ENCODE assay signal across 8 mouse cellular contexts in the genomic region with DNA sequence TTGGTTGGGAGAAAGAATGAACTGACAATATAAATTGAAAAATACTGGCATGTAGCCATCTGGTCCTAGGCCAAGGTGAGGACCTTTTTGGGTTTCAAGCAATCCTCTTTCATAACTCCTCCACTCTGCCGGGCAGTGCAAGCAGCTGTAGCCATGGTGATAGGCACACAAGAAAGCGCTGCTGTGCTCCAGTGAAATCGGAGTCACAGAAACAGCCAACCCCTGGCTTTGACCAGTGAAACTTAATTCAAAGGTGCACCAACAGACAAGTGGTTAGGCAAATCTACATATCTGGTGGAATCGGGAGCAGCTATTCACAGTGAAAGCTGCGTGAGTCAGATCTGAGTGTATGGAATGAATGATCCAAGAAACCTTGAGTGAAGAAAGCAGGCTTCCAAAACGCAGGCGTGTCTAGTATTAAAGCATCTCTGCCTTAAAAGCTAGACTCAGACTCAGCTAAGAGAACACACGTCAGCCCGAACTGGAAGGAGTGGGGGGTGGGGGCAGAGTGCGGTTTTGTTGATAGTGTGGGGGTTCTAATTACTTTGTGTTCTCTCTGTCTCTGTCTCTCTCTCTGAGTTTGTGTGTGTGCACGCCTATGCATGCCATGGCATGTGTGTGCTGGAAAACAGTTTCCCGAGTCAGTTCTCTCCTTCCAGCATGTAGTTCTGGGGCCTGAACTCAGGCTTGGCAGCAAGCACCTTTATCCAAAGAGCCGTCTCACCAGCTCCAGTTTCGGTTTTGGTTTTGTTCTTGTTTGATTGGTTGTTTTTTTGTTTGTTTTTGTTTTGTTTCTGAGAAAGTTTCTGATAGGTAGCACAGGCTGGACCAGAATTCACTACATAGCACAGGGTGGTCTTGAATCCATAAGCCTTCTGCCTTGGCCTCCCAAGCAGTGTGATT. TPM values are rescaled to one million over a fixed set of nuclear protein-coding genes. Genes with fewer than 3 reads are reported as not detected.
DNase-seq lines count a peak whose midpoint lies in the region; ATAC-seq lines count a peak whose summit lies in the region.

No protein-coding gene starts in this region.

- 0 out of 2 replicates have a peak, but pooled peaks have one; percentile 35 for ATAC-seq in hindbrain, embryonic 12.5 days (ENCODE audit: low FRiP score)
- ATAC-seq in forebrain, embryonic 15.5 days (replicated peaks) = peak; percentile 61; the same call in 1 of the 2 replicates
- ATAC-seq in liver, embryonic 12.5 days = 0 out of 2 replicates have a peak, but pooled peaks have one; percentile 34
- ATAC-seq in activated CD4-positive, CD25-positive, alpha-beta regulatory T cell, adult 4 months = no peak

- no peak overlapping the region for H3K4me2 ChIP-seq in hindbrain, embryonic 12.5 days (replicated peaks)
- H3K4me2 ChIP-seq in forebrain, embryonic 15.5 days (replicated peaks) = no peak overlapping the region
- peak overlapping the region; percentile 83 for H3K4me2 ChIP-seq in liver, embryonic 12.5 days

- no peaks in the 10 kb centered on the region for H3K9me3 ChIP-seq in hindbrain, embryonic 12.5 days (replicated peaks)
- H3K9me3 ChIP-seq in hindbrain, embryonic 10.5 days = no peaks in the 10 kb centered on the region
- H3K9me3 ChIP-seq in forebrain, embryonic 15.5 days = no peaks in the 10 kb centered on the region
- H3K9me3 ChIP-seq in liver, embryonic 12.5 days (replicated peaks) = no peaks in the 10 kb centered on the region

- no peaks in the 10 kb centered on the region for H3K27me3 ChIP-seq in hindbrain, embryonic 12.5 days
- H3K27me3 ChIP-seq in hindbrain, embryonic 10.5 days (ENCODE audit: insufficient read depth, poor library complexity, severe bottlenecking) = no peaks in the 10 kb centered on the region
- no peaks in the 10 kb centered on the region for H3K27me3 ChIP-seq in forebrain, embryonic 15.5 days
- no peaks in the 10 kb centered on the region for H3K27me3 ChIP-seq in liver, embryonic 12.5 days (replicated peaks)

- H3K4me1 ChIP-seq in hindbrain, embryonic 12.5 days = 0 out of 2 replicates have a peak, but pooled peaks cover 2% of the 10 kb centered on the region
- H3K4me1 ChIP-seq in hindbrain, embryonic 10.5 days (replicated peaks) = peaks cover 13% of the 10 kb centered on the region
- 0 out of 2 replicates have a peak, but pooled peaks cover 4% of the 10 kb centered on the region for H3K4me1 ChIP-seq in forebrain, embryonic 15.5 days
- peaks cover 79% of the 10 kb centered on the region for H3K4me1 ChIP-seq in liver, embryonic 12.5 days

- H3K9ac ChIP-seq in hindbrain, embryonic 12.5 days = no peak overlapping the region
- no peak overlapping the region for H3K9ac ChIP-seq in forebrain, embryonic 15.5 days (replicated peaks)
- peak overlapping the region; percentile 25; the same call in 1 of the 2 replicates for H3K9ac ChIP-seq in liver, embryonic 12.5 days

- DNase-seq in hindbrain, embryonic 10.5 days (ENCODE audit: low spot score) = no peak
- DNase-seq in Muller cell, postnatal 12 days (ENCODE audit: inconsistent ontology term) = peak; percentile 72
- peak; percentile 72 for DNase-seq in skeletal muscle tissue, adult 2 months (ENCODE audit: low read depth, low spot score)
- no peak for DNase-seq in embryo, embryonic 10.5 days (ENCODE audit: low spot score)

- H3K27ac ChIP-seq in hindbrain, embryonic 12.5 days = no peak overlapping the region
- H3K27ac ChIP-seq in hindbrain, embryonic 10.5 days = no peak overlapping the region
- H3K27ac ChIP-seq in forebrain, embryonic 15.5 days (replicated peaks) = no peak overlapping the region
- peak overlapping the region; percentile 70 for H3K27ac ChIP-seq in liver, embryonic 12.5 days

- no peak overlapping the region for H3K4me3 ChIP-seq in hindbrain, embryonic 12.5 days
- no peak overlapping the region for H3K4me3 ChIP-seq in hindbrain, embryonic 10.5 days
- H3K4me3 ChIP-seq in forebrain, embryonic 15.5 days = no peak overlapping the region
- H3K4me3 ChIP-seq in liver, embryonic 12.5 days = no peak overlapping the region

- H3K36me3 ChIP-seq in hindbrain, embryonic 12.5 days = peaks cover 13% of the 10 kb centered on the region
- peaks cover 50% of the 10 kb centered on the region for H3K36me3 ChIP-seq in hindbrain, embryonic 10.5 days
- H3K36me3 ChIP-seq in forebrain, embryonic 15.5 days = no peaks in the 10 kb centered on the region
- H3K36me3 ChIP-seq in liver, embryonic 12.5 days = peaks cover 92% of the 10 kb centered on the region

- 72% methylated on average over 14 of the region's 14 CpGs for WGBS in hindbrain, embryonic 12.5 days
- WGBS in hindbrain, embryonic 10.5 days = 76% methylated on average over 14 of the region's 14 CpGs
- WGBS in forebrain, embryonic 15.5 days = 51% methylated on average over 14 of the region's 14 CpGs
- WGBS in liver, embryonic 12.5 days (ENCODE audit: insufficient replicate concordance) = 72% methylated on average over 14 of the region's 14 CpGs

RNA-seq across cellular contexts. Expression of gene Vangl1, which starts 44.8 kb away (rescaled TPM):
- 11.1 and 15.2 TPM in 2 replicates for polyA plus RNA-seq in hindbrain, embryonic 12.5 days (2016; fragmentation: Nextera tagmentation; extraction: Ambion mirVana)
- 13.9 and 14.7 TPM in 2 replicates for polyA plus RNA-seq in hindbrain, embryonic 10.5 days (2016; fragmentation: Nextera tagmentation; extraction: Ambion mirVana)
- 4.0 and 5.1 TPM in 2 replicates for polyA plus RNA-seq in forebrain, embryonic 15.5 days (2015; fragmentation: Nextera tagmentation; extraction: Ambion mirVana)
- 70.5 and 76.3 TPM in 2 replicates for polyA plus RNA-seq in liver, embryonic 12.5 days (2016; fragmentation: Nextera tagmentation; extraction: Ambion mirVana)
- polyA plus RNA-seq in activated CD4-positive, CD25-positive, alpha-beta regulatory T cell, adult 4 months (2017; shearing (Covaris generic)) = not detected

Comparison
In these comparisons a context has a peak if more than half of its experiments do, and no peak if none do; other contexts are left out.
1. DNase-seq: peak in Muller cell, postnatal 12 days (single experiment) and skeletal muscle tissue, adult 2 months (single experiment); none in hindbrain, embryonic 10.5 days (single experiment) and embryo, embryonic 10.5 days (single experiment).